28 mouse cellular contexts compared by ENCODE assay signal in genomic region chr13:110977379-110977778, GRCm38 (mm10).
"Had no signal": no experiment of that assay in that cellular context is flagged by ENCODE, and none has a peak within 500 bp of the region (broad histone marks: within the 10 kb centered on the region; RNA-seq: fewer than 3 reads in every experiment).

No protein-coding gene starts in this region.

- H3K4me3 ChIP-seq: embryonic facial prominence, embryonic 12.5 days; embryonic facial prominence, embryonic 13.5 days; embryonic facial prominence, embryonic 15.5 days; erythroblast, embryonic 14.5 days; forebrain, embryonic 10.5 days; forebrain, embryonic 12.5 days; forebrain, embryonic 13.5 days; forebrain, embryonic 15.5 days; gastrocnemius, adult 2 months; heart, adult 2 months; heart, embryonic 10.5 days had no signal

- ATAC-seq: forebrain, embryonic 13.5 days; forebrain, embryonic 14.5 days; forebrain, embryonic 15.5 days; forebrain, embryonic 16.5 days; forebrain, postnatal 0 days had no signal

- H3K36me3 ChIP-seq: embryonic facial prominence, embryonic 12.5 days; embryonic facial prominence, embryonic 13.5 days; embryonic facial prominence, embryonic 15.5 days; forebrain, embryonic 10.5 days; forebrain, embryonic 12.5 days; forebrain, embryonic 15.5 days; heart, embryonic 10.5 days had no signal

- H3K27me3 ChIP-seq: embryonic facial prominence, embryonic 12.5 days; embryonic facial prominence, embryonic 13.5 days; embryonic facial prominence, embryonic 15.5 days; forebrain, embryonic 12.5 days; forebrain, embryonic 13.5 days; forebrain, embryonic 15.5 days had no signal

- H3K9me3 ChIP-seq: embryonic facial prominence, embryonic 12.5 days; embryonic facial prominence, embryonic 13.5 days; embryonic facial prominence, embryonic 15.5 days; forebrain, embryonic 10.5 days; forebrain, embryonic 12.5 days; forebrain, embryonic 13.5 days; forebrain, embryonic 15.5 days; heart, embryonic 10.5 days had no signal

- H3K4me1 ChIP-seq: embryonic facial prominence, embryonic 12.5 days; embryonic facial prominence, embryonic 13.5 days; embryonic facial prominence, embryonic 15.5 days; forebrain, embryonic 10.5 days; forebrain, embryonic 12.5 days; forebrain, embryonic 13.5 days; forebrain, embryonic 15.5 days; heart, embryonic 10.5 days had no signal

- H3K4me2 ChIP-seq: embryonic facial prominence, embryonic 12.5 days; embryonic facial prominence, embryonic 13.5 days; embryonic facial prominence, embryonic 15.5 days; forebrain, embryonic 12.5 days; forebrain, embryonic 13.5 days; forebrain, embryonic 15.5 days; heart, embryonic 11.5 days had no signal

- H3K9ac ChIP-seq: embryonic facial prominence, embryonic 12.5 days; embryonic facial prominence, embryonic 13.5 days; embryonic facial prominence, embryonic 15.5 days; forebrain, embryonic 12.5 days; forebrain, embryonic 13.5 days; forebrain, embryonic 15.5 days; forebrain, postnatal 0 days had no signal

- DNase-seq: cerebellum, adult 8-10 months; cerebellum, adult 9-10 months; cerebellum, adult 9-11 months; cerebellum, postnatal 10 days; cerebellum, postnatal 14 days; cerebellum, postnatal 25 days; cerebellum, postnatal 36 days; forebrain, postnatal 0 days; gastrocnemius, adult 2 months; gastrocnemius, postnatal 10 days; gastrocnemius, postnatal 14 days; gastrocnemius, postnatal 25 days; gastrocnemius, postnatal 36 days; heart, adult 11 months; heart, adult 18-20 months; heart, adult 2 months had no signal

- H3K27ac ChIP-seq: embryonic facial prominence, embryonic 12.5 days; embryonic facial prominence, embryonic 13.5 days; embryonic facial prominence, embryonic 15.5 days; forebrain, embryonic 10.5 days; forebrain, embryonic 12.5 days; forebrain, embryonic 13.5 days; forebrain, embryonic 15.5 days; gastrocnemius, adult 2 months; heart, adult 2 months; heart, embryonic 10.5 days had no signal
